Mouse (Mus musculus) gastrocnemius, postnatal 10 days (tissue): ENCODE measurements around the gene Gm20388. TPM values are rescaled to one million over a fixed set of nuclear protein-coding genes. Genes with fewer than 3 reads are reported as not detected.

Source experiments
- DNase-seq: peaks from one replicate; pipeline ENCODE4 v3.0.0; 2021; ENCODE audit warnings: mixed read lengths
- total RNA-seq, 2 experiments: library from RNA; stranded (reverse); gene quantifications; 2 replicates each; pipeline ENCODE4 v1.2.3; 2021

Gm20388 gene
- total RNA-seq, 2 experiments from 2014 or later: 2.9 to 6.0 TPM

DNA sequence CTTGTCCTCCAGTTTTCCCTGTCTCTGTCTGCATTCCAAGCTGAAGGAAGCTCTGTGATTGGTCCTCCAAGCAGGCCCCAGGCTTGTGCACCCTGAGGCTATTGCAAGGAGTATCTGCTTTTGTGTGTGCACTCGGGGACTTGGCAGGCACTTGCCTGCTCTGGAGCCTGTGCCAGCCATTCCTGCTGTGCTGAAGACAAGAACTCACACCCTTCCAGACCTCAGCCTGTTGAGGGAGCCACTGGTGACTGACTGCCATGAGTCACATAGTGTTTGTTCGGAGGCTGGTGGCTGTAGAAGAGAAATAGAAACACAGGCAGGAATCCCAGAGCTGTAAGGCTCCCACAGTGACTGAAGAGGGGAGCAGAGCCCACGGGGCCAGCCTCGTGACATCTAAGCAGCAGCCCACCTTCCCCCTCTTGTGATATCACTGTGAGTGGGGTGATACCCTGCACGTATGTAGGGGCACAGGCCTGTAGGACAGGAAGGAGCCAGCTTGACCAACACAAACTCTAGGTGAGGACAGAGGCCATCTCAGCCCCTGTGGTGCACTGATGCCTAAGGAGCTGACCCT, 50.0 kb downstream of the Gm20388 start:
- peak; percentile 47 for DNase-seq

DNA sequence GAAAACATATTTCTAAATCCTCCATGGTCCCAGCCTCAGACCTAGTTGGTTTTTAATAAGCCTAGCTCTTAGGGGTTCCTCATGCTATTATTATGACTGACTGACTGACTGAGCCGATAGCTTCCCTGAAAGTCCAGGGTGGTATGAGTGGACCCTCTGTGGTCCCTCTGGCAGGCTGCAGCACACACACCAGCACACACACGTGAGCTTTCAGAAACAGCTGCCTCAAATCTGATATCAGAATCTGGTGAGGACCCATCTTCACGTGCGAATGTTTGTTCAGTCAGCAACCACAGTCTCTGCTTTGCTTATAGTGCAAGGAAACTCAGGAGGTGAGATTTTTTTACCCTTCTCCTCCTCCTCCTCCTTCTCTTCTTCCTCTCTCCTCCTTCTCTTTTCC, 54.2 kb downstream of the Gm20388 start:
- DNase-seq: no peak

DNA sequence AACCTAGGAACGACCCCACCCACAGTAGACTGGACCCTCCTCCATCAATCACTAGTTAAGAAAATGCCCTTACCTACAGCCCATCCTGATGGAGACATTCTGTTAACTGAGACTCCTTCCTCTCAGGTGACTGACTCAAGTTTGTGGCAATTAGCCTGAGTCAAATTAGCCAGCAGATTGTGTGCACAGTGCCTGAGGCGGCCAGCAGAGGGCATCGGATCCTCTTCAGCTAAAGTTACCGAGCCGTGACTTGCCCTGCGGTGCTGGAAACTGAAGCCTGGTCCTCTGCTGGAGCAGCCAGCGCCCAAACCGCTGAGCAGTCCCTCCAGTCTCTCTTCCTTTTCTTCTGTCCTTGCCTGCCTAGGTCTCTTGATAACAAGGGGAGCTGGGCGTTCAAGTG, 56.8 kb downstream of the Gm20388 start:
- no peak for DNase-seq

DNA sequence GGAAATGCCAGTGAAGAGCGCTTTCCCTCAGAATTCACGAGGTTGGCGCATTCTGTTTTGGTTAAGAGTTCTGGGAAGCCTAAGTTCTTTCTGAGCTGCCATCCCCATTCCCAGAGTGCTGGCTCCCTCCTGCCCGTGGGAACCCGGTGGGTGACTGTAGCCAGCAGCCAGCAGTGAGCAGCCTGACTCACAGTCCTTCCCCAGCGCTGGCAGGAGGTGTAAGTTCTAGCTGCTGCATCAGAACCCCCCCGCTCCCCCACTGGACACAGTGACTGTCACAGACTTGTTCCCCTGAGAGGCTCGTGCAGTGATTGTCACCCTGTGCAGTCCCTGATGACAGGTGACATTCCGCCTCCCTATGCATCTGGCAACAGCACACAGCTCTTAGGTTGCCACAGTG, 59.5 kb downstream of the Gm20388 start:
- DNase-seq: no peak

DNA sequence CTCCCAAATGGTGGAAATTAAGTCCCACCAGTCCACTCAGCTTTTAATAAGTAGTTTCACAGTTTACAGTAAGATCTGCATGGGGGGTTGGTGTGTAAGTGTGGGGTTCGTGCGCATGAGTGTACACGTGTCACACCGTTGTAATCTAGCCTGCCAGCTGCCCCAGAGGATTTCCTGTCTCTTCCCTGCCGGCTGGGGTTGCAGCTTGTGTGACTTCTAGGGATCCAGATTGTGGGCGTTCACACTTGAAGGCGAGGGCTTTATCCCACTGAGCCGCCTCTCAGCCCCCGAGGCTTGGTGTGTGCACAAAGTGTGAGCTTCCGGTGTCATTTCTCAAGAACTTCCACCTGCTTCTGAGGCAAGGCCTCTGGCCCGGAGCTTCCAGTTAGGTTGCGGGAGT, 61.9 kb downstream of the Gm20388 start:
- DNase-seq: no peak

DNA sequence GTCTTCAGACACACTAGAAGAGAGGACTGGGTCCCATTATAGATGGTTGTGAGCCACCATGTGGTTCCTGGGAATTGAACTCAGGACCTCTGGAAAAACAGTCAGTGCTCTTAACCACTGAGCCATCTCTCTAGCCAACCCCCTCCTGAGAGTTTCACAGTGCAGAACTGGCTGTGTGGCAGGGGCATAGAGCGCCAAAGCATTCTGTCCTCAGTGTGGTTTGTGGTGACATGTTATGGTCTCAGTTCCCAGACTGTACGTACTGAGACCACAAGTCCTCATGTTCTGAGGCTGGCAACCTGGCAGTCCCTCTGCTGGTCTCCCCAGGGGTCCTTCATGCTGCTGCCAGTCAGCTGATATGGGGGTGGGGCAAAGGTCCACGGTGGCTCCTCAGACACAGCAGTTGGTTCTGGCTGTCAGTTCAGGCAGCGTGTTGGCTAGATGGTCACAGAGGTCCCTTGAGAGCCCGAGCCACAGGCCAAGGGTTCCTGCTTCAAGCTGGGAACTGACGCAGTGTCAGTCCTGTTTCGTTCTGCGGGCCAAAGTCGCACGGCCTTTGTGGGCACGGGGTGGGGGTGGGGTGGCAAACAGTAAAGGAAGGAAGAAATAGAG, 68.2 kb downstream of the Gm20388 start:
- DNase-seq: no peak

DNA sequence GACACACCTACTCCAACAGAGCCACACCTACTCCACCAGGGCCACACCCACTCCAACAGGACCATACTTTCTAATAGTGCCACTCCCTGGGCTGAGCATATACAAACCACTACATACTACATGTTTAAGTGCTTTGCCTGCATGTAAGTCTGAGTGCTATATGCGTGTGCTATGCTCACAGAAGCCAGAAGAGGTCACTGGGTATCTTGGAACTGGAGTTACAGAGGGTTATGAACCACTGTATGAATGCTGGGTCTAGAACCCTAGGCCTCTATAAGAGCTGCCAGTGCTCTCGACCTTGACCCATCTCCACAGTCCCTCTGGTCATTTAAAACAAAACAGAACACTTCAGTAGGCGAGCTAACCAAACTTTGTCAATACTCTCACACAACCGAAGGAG, 70.6 kb downstream of the Gm20388 start:
- DNase-seq: no peak

DNA sequence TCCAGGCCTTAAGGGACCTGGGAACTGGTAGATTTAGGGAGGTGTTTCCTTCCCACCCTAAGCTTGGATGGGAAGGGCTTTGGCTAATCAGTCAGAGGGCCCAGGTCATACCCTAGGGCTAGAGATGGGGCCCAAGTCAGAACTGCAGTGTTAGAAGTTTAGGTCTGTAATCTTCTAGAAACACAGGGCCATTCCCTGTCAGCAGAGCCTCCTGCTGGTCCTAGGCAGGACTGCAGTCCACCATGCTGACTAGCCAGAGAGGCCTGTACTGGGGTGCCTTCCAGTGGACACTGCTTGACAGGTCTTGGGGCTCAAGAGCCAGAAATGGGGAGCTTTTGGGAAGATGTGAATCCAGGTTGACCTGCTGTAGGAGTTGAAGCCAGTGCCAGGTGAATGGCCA, 73.4 kb downstream of the Gm20388 start:
- peak; percentile 56 for DNase-seq

DNA sequence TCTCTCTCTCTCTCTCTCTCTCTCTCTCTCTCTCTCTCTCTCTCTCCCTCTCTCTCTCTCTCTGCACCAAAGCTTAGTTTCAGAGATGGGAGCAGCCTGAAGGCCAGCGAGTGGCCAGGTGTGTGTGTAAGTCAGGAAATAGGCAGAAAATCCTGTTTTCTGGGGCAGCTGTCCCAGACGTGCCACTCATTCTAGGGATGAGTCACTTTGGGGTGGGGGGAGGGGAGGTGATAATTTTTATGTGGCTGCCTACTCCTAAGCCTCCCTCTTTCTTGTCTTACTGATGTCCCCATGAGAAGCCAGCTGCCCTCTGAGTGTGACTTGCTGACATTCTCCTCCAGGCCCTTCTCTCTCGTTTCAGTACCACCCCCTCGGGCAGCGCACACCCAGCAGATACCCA, 75.5 kb downstream of the Gm20388 start:
- DNase-seq: no peak

DNA sequence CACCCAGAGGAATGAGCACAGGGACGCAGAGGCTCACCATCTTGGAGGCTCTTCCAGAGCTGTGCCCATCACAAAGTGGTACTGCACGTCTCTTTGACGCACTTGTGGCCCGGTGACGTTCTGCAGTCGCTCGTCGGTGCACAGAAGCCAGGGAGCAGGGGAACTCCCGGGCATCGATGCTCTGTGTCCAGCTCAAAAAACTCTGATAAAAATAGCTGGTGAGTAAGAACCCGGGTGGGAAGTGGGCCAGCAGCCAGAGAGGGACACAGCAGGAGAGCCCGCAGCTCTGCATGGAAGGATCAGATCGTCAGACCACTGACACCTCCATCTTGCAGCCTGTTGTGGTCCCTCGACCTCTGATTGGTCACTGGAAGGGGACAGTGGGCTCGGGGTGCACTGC, 77.4 kb downstream of the Gm20388 start:
- DNase-seq: peak; percentile 47

DNA sequence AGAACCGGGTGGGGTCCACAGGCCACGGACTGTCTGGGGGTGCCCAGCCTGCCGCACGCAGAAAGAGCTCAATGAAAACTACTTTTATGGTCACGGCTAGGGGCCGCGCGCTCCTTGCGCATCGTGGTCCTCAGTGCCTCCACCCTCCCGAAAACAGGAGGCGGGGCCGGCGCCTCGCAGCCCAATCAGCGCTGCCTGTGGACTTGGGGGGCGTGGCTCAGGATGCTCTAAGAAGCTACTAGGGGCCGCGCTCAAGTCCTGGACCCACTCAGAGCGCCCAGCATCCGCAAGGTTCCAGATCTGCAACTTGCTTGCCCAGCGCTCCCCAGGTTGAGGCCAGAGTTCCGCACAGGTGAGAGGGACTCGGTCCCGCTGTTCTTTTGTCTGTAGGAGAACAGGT, 81.6 kb downstream of the Gm20388 start, which contains the start of gene Crispld2:
Gene Crispld2 (plus strand): TSS at position 190 of the 400 bp plus-strand sequence.
- DNase-seq: peak; percentile 79

DNA sequence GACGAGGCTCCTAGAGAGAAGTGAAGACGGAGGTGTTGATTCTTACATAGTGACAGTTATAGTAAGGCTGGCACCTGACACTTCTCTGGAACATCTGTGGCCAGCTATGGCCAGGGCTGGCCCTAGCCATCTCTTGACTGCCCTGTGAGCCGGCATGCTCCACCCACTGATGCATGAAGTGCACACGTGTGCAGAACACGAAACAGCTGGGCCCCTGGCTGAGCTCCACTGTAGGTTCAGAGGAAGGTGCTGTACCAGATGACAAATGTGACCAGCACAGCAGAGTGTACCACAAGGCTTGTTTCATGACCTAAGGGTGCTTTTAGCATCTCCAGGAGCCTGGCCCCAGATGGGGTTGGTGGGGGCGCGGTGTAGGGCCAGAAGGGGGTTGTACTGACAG, 83.5 kb downstream of the Gm20388 start:
- no peak for DNase-seq

DNA sequence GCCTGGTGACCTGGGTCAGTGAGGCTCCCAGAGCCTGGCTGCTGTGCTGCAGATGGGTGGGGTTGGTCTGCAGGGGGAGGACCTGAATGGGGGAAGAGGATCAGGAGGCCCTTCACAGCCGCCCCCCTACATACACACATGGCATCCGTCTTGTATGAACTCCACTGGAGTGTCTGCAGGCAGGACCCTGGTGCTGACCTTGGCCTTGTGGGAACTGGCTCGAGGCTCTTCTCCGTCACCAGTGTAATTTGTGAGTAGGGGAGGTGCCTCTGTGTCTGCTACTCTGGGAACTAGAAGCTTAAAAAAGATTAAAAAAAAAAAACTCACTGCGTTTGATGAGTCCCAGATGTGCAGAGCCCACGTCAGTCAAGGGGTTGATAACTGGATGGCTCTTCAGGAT, 83.9 kb downstream of the Gm20388 start:
- no peak for DNase-seq

DNA sequence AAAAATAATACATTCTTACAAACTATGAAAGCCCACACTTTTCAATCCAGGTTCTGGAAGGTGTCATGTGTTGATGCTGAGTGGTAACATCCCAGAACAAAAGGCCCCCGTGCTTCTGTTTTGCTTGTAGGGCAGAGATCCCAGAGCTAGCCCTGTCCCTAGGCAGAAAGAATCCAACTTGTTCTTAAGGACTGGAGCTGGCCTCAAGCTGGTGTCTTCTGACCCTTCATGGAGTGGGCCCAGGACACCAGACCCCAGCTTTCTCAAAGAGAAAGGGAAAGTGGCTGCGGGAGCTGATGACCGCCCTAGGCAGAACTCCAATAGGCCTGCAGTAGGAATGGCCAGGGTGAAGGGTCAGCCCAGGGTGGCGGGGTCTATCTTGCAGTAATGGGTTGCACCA, 86.6 kb downstream of the Gm20388 start:
- no peak for DNase-seq

DNA sequence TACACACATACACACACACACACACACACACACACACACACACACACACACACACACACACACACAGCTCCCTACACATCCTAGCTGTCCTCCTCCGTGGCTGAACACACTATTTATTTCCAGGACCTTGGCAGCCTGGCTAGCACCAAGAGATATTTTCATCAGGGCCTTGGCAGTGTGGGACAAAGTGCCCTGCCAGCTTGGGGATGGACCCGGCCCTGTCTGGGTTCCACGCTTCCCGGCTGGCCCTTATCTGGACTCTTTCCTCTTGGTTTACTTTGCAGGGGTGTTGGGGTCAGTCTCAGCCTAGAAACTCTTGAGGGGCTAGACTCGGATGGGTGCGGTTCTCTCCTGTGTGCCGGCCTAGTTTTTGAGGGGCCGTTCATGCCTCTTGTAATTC, 89.8 kb downstream of the Gm20388 start:
- DNase-seq: peak; percentile 42

DNA sequence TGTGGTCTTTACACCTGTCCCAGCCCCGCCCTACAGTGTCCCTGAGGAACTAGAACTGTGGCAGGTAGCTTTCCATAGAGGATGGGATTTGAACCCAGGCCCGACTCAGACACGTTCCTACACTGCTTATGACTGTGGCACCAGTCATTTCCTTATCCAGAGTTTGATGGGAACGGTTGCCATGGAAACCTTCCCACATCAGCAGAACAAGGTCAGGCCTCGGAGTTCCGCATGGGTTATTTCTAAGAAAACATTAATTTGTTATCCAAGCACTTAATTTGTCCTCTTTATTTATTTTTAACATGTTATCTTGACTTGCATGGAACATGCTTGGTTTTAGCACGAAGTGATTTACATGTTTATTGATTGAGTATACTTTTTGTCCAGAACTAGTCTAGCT, 91.1 kb downstream of the Gm20388 start:
- DNase-seq: no peak

DNA sequence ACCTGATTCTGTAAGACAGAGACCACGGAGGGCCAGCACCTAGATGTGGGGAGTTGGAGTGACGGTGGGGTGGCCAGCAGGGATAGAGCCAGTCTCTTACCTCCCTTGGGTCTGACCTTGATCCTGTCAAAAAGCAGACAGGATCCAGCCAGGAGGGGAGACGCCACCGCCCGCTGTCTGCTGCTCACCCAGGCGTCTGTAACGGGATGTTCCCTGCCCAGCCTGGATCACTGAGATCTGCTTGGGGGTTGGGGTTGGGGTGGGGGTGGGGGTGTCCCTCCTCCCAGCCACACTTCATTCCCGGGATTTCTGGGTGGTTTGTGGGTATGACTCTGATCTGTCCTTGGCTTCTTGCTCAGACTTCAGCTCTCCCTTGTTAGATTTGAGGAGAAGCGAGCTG, 91.7 kb downstream of the Gm20388 start:
- DNase-seq: no peak

DNA sequence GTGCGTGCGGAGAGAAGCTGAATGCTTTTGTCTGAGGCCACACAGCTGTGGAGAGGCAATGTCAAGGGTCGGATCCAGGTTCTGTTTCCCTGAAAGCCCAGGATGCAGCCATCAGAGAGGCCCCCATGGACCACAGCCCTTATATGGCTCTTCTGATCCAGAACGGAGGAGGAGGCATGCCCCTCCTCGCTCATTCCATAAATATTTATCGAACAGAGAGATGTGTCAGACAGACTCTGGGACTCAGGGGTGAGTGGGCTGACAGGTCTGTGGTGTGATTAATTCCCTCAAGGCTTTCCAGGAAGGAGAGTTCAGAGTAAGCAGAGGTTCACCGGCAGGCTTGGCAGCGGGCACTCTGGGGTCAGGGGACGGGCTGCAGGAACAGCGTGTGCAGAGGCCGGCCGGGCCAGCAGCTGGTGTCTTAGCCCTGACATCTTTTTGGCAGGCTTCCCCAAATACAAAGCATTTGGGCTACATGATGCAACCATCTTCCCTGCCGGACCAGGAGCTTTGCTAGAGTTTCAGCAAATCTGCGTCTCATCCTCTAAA, 93.6 kb downstream of the Gm20388 start:
- peak; percentile 41 for DNase-seq

DNA sequence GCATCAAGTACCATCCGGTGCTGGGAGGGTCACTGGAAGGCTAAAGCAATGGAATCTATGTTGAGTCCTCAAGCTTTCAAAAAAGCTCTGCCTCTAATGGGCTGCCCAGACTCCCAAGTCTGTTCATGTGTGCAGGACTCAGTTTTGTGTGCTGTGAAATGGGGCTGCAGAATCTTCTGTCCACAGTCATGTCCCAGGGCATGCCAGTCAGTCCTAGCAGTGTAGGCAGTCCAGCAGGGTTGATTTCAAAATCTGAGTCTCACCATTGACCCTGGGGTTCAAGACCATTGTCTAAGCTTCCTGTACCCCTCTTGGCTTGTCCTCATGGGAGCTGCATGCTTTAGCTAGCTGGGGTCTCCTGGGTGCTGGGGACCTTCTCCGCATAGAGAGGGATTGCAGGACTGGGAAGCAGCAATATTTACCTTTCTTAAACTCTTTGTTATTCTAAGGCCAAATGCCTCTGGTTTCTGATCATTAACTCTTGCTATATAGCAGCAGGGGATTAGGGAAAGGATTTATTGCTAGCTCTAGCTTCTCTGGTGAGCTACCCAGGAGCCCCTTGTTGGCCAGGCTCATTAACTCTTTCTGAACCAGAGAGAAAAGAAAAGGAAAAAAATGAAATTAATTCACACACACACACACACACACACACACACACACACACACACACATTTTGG, 94.2 kb downstream of the Gm20388 start:
- DNase-seq: no peak

DNA sequence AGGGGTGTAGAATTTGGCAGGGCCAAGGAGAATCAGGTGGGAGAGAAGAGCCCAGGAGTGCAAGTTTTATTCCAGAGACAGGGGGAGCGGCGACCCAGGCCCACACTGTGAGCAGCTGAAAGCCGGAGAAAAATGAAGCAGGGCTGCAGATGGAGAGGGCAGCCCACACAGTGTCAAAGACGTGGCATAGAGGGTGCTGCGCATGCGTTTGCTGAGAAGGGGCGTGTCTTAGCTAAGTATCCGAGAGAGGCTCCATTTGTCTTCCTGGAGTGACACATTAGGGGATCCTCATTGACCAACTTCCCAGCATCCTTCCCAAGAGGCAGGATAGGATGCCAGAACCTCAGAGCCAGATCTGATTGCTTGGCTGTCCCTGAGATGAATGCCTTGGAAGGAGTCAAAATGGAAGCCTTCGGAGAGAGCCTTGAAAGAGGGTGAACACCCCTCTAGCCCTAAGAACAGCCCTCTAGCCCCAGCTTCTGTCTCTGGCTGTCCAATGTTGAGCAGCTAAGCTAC, 96.1 kb downstream of the Gm20388 start:
- no peak for DNase-seq

DNA sequence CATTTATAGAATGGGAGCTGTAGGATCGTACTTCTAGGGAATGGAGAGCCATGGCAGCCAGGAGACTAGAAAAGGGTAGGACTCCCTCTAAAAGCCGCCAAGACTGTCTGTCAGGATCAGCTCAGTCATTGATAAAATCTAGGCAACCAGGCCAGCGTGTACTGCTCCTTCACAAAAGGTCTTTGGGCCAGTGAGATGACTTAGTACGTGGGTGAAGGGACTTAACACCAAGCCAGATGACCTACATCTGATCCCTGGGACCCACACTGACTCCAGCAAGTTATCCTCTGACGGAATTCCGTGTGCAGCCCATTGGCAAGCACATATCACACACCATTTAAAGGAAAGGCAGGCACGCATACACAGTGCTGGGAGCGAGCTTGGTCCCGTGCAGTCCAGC, 96.5 kb downstream of the Gm20388 start:
- DNase-seq: no peak

DNA sequence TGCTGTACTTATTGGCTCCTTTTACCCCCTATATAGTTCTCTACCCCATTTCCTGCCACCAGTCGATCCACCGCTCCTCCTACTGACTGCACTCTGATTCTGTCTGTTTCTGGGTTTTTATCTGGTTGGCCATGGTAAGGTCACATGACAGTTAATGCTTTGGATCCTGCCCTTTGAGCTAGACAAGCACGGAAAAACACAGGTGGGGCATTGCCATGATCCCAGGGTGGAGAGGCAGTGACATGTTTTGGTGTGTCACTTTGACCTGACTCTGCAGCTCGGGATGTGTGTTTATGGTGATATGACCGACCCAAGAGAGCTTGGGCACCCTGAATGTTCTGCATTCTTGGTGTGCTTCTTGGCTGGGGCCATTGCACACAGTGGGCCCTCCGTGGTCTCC, 98.6 kb downstream of the Gm20388 start:
- no peak for DNase-seq

DNA sequence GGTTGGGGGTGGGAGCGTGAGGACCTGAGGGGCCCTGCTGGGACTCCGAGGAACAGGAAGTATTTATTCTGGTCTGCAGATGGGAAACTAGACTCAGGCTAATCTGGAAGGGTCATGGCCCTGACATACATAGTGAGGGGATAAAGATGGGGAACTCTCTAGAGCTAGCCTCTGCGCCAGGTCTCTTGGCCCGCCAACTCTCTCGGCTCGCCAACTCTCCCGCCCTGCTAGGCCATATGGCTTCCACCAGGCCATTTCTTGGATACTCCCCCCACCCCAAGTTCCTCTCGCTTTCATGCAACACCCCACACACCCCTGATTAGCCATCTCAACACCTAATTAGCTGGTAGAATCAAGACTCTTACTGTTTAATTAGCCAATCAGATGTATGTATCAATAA, 101.8 kb downstream of the Gm20388 start:
- no peak for DNase-seq

DNA sequence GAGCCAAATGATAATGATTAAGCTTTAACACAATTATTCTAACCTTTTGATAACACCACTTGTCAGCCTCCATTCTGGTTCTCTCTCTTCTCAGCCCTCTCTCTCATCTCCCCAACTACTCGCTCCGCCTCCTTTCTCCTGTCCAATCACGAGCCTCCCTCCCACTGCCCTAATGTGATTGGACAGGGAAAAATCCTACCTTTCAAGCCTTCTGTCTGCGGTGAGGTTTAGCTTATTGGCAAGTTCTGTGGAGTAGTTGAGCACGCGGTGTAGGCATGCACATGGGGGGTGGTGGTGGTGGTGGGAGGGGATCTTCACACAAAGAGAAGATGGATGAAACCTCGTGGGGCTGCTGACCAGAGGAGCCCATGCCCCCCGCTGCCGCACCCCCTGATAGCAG, 102.3 kb downstream of the Gm20388 start:
- DNase-seq: no peak
